Mouse (Mus musculus): Measurements from ENCODE around the gene Pdlim1. TPM values are rescaled to one million over a fixed set of nuclear protein-coding genes. Genes with fewer than 3 reads are reported as not detected.

Pdlim1 gene
- total RNA-seq (2021): 10 to 100 TPM; 15.0 to 15.8 TPM

GRCm38 (mm10) chr19:40271308-40271892 is at the start of gene Pdlim1:
TSS of gene Pdlim1 (minus strand) at chr19:40271842.
- no peak for DNase-seq (ENCODE audit: low spot score in 2 of 2)
- intact Hi-C loops (cut with DNase I): no loop called here

- intact Hi-C loops (cut with DNase I): no loop called here
- DNase-seq (ENCODE audit: low spot score in 2 of 2): no peak
Observed at GRCm38 (mm10) chr19:40319199-40319598, 47.6 kb upstream of the Pdlim1 start.

GRCm38 (mm10) chr19:40318511-40318910 is 46.9 kb upstream of the Pdlim1 start:
- intact Hi-C loops (cut with DNase I): no loop called here
- no peak for DNase-seq (ENCODE audit: low spot score in 2 of 2)

GRCm38 (mm10) chr19:40317001-40317400 is 45.4 kb upstream of the Pdlim1 start:
- DNase-seq (ENCODE audit: low spot score in 2 of 2): no peak
- intact Hi-C loops (cut with DNase I): no loop called here

GRCm38 (mm10) chr19:40314252-40314651 is 42.6 kb upstream of the Pdlim1 start:
- DNase-seq (ENCODE audit: low spot score in 2 of 2): no peak
- intact Hi-C loops (cut with DNase I): no loop called here

GRCm38 (mm10) chr19:40311631-40312030 is 40.0 kb upstream of the Pdlim1 start:
- no peak for DNase-seq (ENCODE audit: low spot score in 2 of 2)
- intact Hi-C loops (cut with DNase I): no loop called here

- no peak for DNase-seq (ENCODE audit: low spot score in 2 of 2)
- intact Hi-C loops (cut with DNase I): no loop called here
Observed at GRCm38 (mm10) chr19:40310410-40311130, 38.9 kb upstream of the Pdlim1 start.

- intact Hi-C loops (cut with DNase I): no loop called here
- DNase-seq (ENCODE audit: low spot score in 2 of 2): no peak
Observed at GRCm38 (mm10) chr19:40309911-40310310, 38.3 kb upstream of the Pdlim1 start.

- intact Hi-C loops (cut with DNase I): no loop called here
- peak in 1 of 2 experiments; percentile 68 for DNase-seq (ENCODE audit: low spot score in 2 of 2)
Observed at GRCm38 (mm10) chr19:40307550-40307949, 35.9 kb upstream of the Pdlim1 start.

GRCm38 (mm10) chr19:40306631-40307030 is 35.0 kb upstream of the Pdlim1 start:
- no peak for DNase-seq (ENCODE audit: low spot score in 2 of 2)
- intact Hi-C loops (cut with DNase I): no loop called here

GRCm38 (mm10) chr19:40305456-40305855 is 33.8 kb upstream of the Pdlim1 start:
- intact Hi-C loops (cut with DNase I): no loop called here
- peak in 1 of 2 experiments; percentile 55 for DNase-seq (ENCODE audit: low spot score in 2 of 2)

- DNase-seq (ENCODE audit: low spot score in 2 of 2): peak; percentile 45 to 72
- intact Hi-C loops (cut with DNase I): no loop called here
Observed at GRCm38 (mm10) chr19:40302916-40303315, 31.3 kb upstream of the Pdlim1 start.

- intact Hi-C loops (cut with DNase I): no loop called here
- peak in 1 of 2 experiments; percentile 61 for DNase-seq (ENCODE audit: low spot score in 2 of 2)
Observed at GRCm38 (mm10) chr19:40302477-40302876, 30.8 kb upstream of the Pdlim1 start.

GRCm38 (mm10) chr19:40299983-40300759 is 28.5 kb upstream of the Pdlim1 start:
- intact Hi-C loops (cut with DNase I): no loop called here
- peak; percentile 64 to 91 for DNase-seq (ENCODE audit: low spot score in 2 of 2)

GRCm38 (mm10) chr19:40299182-40299581 is 27.5 kb upstream of the Pdlim1 start:
- intact Hi-C loops (cut with DNase I): no loop called here
- DNase-seq (ENCODE audit: low spot score in 2 of 2): peak in 1 of 2 experiments; percentile 72

GRCm38 (mm10) chr19:40298574-40298973 is 26.9 kb upstream of the Pdlim1 start:
- intact Hi-C loops (cut with DNase I): no loop called here
- peak; percentile 64 to 95 for DNase-seq (ENCODE audit: low spot score in 2 of 2)

GRCm38 (mm10) chr19:40297798-40298144 is 26.1 kb upstream of the Pdlim1 start:
- intact Hi-C loops (cut with DNase I): no loop called here
- peak in 1 of 2 experiments; percentile 43 for DNase-seq (ENCODE audit: low spot score in 2 of 2)

GRCm38 (mm10) chr19:40297078-40297797 is 25.6 kb upstream of the Pdlim1 start:
- intact Hi-C loops (cut with DNase I): no loop called here
- no peak for DNase-seq (ENCODE audit: low spot score in 2 of 2)

GRCm38 (mm10) chr19:40294231-40294630 is 22.6 kb upstream of the Pdlim1 start:
- intact Hi-C loops (cut with DNase I): no loop called here
- no peak for DNase-seq (ENCODE audit: low spot score in 2 of 2)

- intact Hi-C loops (cut with DNase I): no loop called here
- DNase-seq (ENCODE audit: low spot score in 2 of 2): no peak
Observed at GRCm38 (mm10) chr19:40293791-40294190, 22.1 kb upstream of the Pdlim1 start.
